In genomic region chr2:80966766-80967165, GRCm38 (mm10) we compare ENCODE assay signal across 26 mouse cellular contexts.
"Had no signal": no experiment of that assay in that cellular context is flagged by ENCODE, and none has a peak within 500 bp of the region (broad histone marks: within the 10 kb centered on the region; RNA-seq: fewer than 3 reads in every experiment).

No protein-coding gene starts in this region.

- H3K4me2 ChIP-seq: embryonic facial prominence, embryonic 12.5 days; embryonic facial prominence, embryonic 13.5 days; embryonic facial prominence, embryonic 15.5 days; forebrain, embryonic 12.5 days; forebrain, embryonic 13.5 days; forebrain, embryonic 15.5 days had no signal

- H3K9me3 ChIP-seq: embryonic facial prominence, embryonic 10.5 days; embryonic facial prominence, embryonic 12.5 days; embryonic facial prominence, embryonic 13.5 days; embryonic facial prominence, embryonic 15.5 days; forebrain, embryonic 10.5 days; forebrain, embryonic 12.5 days; forebrain, embryonic 13.5 days; forebrain, embryonic 15.5 days had no signal

- ATAC-seq: forebrain, embryonic 13.5 days; forebrain, embryonic 15.5 days had no signal

- H3K9ac ChIP-seq: embryonic facial prominence, embryonic 12.5 days; embryonic facial prominence, embryonic 13.5 days; embryonic facial prominence, embryonic 15.5 days; forebrain, embryonic 12.5 days; forebrain, embryonic 13.5 days; forebrain, embryonic 15.5 days; forebrain, postnatal 0 days had no signal

- H3K4me1 ChIP-seq: embryonic facial prominence, embryonic 10.5 days; embryonic facial prominence, embryonic 12.5 days; forebrain, embryonic 10.5 days; forebrain, embryonic 12.5 days; forebrain, embryonic 13.5 days; forebrain, embryonic 15.5 days had no signal

- DNase-seq: cerebellum, adult 18-20 months; cerebellum, adult 2 months; cerebellum, adult 8-10 months; cerebellum, adult 9-10 months; cerebellum, postnatal 10 days; cerebellum, postnatal 14 days; cerebellum, postnatal 25 days; cerebellum, postnatal 36 days; embryo, embryonic 11 days; forebrain, postnatal 0 days; gastrocnemius, adult 2 months; gastrocnemius, postnatal 10 days; gastrocnemius, postnatal 14 days; gastrocnemius, postnatal 25 days; gastrocnemius, postnatal 36 days; heart, adult 11 months; heart, adult 18-20 months had no signal

- H3K36me3 ChIP-seq: embryonic facial prominence, embryonic 10.5 days; embryonic facial prominence, embryonic 12.5 days; embryonic facial prominence, embryonic 13.5 days; embryonic facial prominence, embryonic 15.5 days; forebrain, embryonic 10.5 days; forebrain, embryonic 12.5 days; forebrain, embryonic 15.5 days had no signal

- H3K27ac ChIP-seq: embryonic facial prominence, embryonic 10.5 days; embryonic facial prominence, embryonic 12.5 days; embryonic facial prominence, embryonic 13.5 days; embryonic facial prominence, embryonic 15.5 days; forebrain, embryonic 10.5 days; forebrain, embryonic 12.5 days; forebrain, embryonic 13.5 days; forebrain, embryonic 15.5 days; gastrocnemius, adult 2 months had no signal

- H3K27me3 ChIP-seq: embryonic facial prominence, embryonic 12.5 days; embryonic facial prominence, embryonic 13.5 days; embryonic facial prominence, embryonic 15.5 days; forebrain, embryonic 12.5 days; forebrain, embryonic 13.5 days; forebrain, embryonic 15.5 days had no signal

- H3K4me3 ChIP-seq: embryonic facial prominence, embryonic 10.5 days; embryonic facial prominence, embryonic 12.5 days; embryonic facial prominence, embryonic 13.5 days; embryonic facial prominence, embryonic 15.5 days; erythroblast, embryonic 14.5 days; forebrain, embryonic 10.5 days; forebrain, embryonic 12.5 days; forebrain, embryonic 13.5 days; forebrain, embryonic 15.5 days; gastrocnemius, adult 2 months had no signal
